Mouse (Mus musculus) liver, embryonic 12.5 days (tissue): ENCODE data around the gene Duoxa2. TPM values are rescaled to one million over a fixed set of nuclear protein-coding genes. Genes with fewer than 3 reads are reported as not detected.
"Not testable (repeated sequence)": the region's sequence is repeated elsewhere in the genome, so short reads cannot be mapped to it uniquely, and the experiment has no call there.

ENCODE experiments used
- ATAC-seq: fragments of 200-750 bp; cut with Nextera tagmentation; 2 replicates; pipeline ENCODE4 v1.8.0; 2017; ENCODE audit warnings: moderate number of reproducible peaks, mild to moderate bottlenecking, moderate library complexity
- H3K27ac ChIP-seq: fragments of 300-500 bp; sonication (generic); 2 replicates; pipeline ENCODE4 v1.5.1; 2016; ENCODE audit warnings: mild to moderate bottlenecking
- H3K27me3 ChIP-seq: fragments of 300-500 bp; sonication (generic); replicated peaks from 2 replicates; pipeline ENCODE4 v1.6.1; 2016; ENCODE audit warnings: mild to moderate bottlenecking, moderate library complexity
- H3K36me3 ChIP-seq: fragments of 300-500 bp; sonication (generic); 2 replicates; pipeline ENCODE4 v1.6.1; 2016; ENCODE audit warnings: mild to moderate bottlenecking, moderate library complexity
- H3K4me1 ChIP-seq: fragments of 300-500 bp; sonication (generic); 2 replicates; pipeline ENCODE4 v1.6.1; 2016
- H3K4me2 ChIP-seq: fragments of 300-500 bp; sonication (generic); 2 replicates; pipeline ENCODE4 v1.6.1; 2016; ENCODE audit warnings: mild to moderate bottlenecking, moderate library complexity
- H3K4me3 ChIP-seq: fragments of 300-500 bp; sonication (generic); 2 replicates; pipeline ENCODE4 v1.5.1; 2016; ENCODE audit warnings: mild to moderate bottlenecking, moderate library complexity
- H3K9ac ChIP-seq: fragments of 300-500 bp; sonication (generic); 2 replicates; pipeline ENCODE4 v1.6.1; 2016; ENCODE audit warnings: mild to moderate bottlenecking, moderate library complexity
- H3K9me3 ChIP-seq: fragments of 300-500 bp; sonication (generic); replicated peaks from 2 replicates; pipeline ENCODE4 v1.6.1; 2016; ENCODE audit warnings: mild to moderate bottlenecking, moderate library complexity
- WGBS: fragments of 180-500 bp; shearing (Covaris S2); methylation state at CpG from one replicate; pipeline ENCODE4 v1.1.7; 2016; ENCODE audit not compliant: insufficient replicate concordance; 5-methylcytosine and 5-hydroxymethylcytosine counted together
- polyA plus RNA-seq: library from polyadenylated mRNA; unstranded; fragments of >200 nt; fragmentation: Nextera tagmentation; extraction: Ambion mirVana; gene quantifications from 2 replicates; pipeline ENCODE4 v1.2.1, GENCODE M21; 2016

Duoxa2 gene
- polyA plus RNA-seq, 1 experiment from 2014 or later: not detected

DNA sequence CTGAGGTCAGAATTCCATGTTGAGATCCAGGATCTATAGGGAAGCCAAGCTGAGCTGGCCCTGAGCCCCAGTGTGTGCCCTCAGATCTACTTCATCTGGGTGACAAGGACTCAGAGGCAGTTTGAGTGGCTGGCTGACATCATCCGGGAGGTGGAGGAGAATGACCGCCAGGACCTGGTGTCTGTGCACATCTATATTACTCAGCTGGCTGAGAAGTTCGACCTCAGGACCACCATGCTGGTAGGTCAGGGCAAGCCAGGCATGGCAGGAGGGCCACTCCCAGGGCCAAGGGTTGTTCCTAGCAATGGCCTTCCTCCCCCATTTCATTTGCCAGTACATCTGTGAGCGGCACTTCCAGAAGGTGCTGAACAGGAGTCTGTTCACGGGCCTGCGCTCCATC lies 47.5 kb downstream of the Duoxa2 start:
- H3K4me2 ChIP-seq, H3K9ac ChIP-seq, H3K27ac ChIP-seq, H3K36me3 ChIP-seq, ATAC-seq, H3K9me3 ChIP-seq, H3K4me3 ChIP-seq: not testable (repeated sequence)
- H3K27me3 ChIP-seq: peaks cover 18% of the 10 kb centered on the region
- peaks cover 25% of the 10 kb centered on the region for H3K4me1 ChIP-seq
- WGBS: 80% methylated on average over 6 of the region's 6 CpGs

DNA sequence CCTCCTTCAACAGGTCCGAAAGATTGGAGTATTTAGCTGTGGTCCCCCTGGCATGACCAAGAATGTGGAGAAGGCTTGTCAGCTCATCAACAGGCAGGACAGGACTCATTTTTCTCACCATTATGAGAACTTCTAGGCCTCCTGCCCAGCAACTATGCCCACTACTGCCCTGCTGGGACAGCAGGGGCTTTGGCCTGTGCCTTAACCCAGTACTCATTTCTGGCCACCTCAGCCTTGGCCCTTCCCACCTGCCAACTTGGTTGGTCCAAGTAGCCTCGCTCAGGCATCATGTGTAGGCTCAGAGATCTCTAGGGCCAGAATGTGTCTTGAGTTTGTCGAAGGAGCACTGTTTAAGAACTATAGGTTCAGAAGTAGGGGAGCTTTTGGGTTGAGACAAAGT lies 48.6 kb downstream of the Duoxa2 start:
- 73% methylated on average over 3 of the region's 3 CpGs for WGBS
- no peak for ATAC-seq
- H3K27me3 ChIP-seq: peaks cover 18% of the 10 kb centered on the region
- H3K4me2 ChIP-seq: no peak overlapping the region
- H3K9ac ChIP-seq: no peak overlapping the region
- no peak overlapping the region for H3K4me3 ChIP-seq
- H3K27ac ChIP-seq: no peak overlapping the region
- peaks cover 25% of the 10 kb centered on the region for H3K4me1 ChIP-seq
- no peaks in the 10 kb centered on the region for H3K9me3 ChIP-seq
- no peaks in the 10 kb centered on the region for H3K36me3 ChIP-seq

DNA sequence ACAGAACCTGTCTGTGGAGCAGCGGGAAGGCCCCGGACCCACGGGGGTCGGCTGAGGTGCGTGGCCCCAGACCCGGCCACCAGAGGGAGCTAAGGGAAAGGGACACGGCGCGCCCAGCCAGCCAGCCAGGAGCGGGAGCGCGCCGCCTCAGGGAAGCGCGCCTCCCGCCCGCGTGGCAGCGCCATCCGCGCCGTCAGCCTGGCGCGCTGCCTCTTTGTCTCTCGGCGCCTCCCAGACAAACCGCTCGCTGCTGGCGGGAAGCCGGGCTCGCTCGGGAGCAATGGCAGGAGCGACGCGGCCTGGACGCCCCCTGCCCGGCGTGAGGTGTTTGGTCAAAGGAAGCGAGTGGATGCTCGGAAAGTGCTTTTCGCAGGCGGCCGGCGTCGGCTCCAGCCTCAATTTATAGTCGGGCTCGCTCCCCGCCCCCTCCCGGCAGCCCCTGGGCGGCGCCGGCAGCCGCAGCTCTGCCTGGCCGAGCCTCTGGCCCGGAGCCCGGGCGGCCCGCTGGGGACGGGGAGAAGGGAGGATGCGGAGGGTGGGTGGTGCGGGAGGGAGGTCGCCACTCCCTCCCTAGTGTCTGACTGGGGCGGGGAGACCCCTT lies 49.9 kb downstream of the Duoxa2 start:
- H3K27ac ChIP-seq: peak overlapping the region; percentile 88
- no peaks in the 10 kb centered on the region for H3K9me3 ChIP-seq
- H3K36me3 ChIP-seq: peaks cover 9% of the 10 kb centered on the region
- peaks cover 18% of the 10 kb centered on the region for H3K27me3 ChIP-seq
- WGBS: under 1% methylated on average over 56 of the region's 63 CpGs
- peak; percentile 88 for ATAC-seq
- peak overlapping the region; percentile 79 for H3K9ac ChIP-seq
- peaks cover 25% of the 10 kb centered on the region for H3K4me1 ChIP-seq
- H3K4me3 ChIP-seq: peak overlapping the region; percentile 73
- H3K4me2 ChIP-seq: peak overlapping the region; percentile 95

DNA sequence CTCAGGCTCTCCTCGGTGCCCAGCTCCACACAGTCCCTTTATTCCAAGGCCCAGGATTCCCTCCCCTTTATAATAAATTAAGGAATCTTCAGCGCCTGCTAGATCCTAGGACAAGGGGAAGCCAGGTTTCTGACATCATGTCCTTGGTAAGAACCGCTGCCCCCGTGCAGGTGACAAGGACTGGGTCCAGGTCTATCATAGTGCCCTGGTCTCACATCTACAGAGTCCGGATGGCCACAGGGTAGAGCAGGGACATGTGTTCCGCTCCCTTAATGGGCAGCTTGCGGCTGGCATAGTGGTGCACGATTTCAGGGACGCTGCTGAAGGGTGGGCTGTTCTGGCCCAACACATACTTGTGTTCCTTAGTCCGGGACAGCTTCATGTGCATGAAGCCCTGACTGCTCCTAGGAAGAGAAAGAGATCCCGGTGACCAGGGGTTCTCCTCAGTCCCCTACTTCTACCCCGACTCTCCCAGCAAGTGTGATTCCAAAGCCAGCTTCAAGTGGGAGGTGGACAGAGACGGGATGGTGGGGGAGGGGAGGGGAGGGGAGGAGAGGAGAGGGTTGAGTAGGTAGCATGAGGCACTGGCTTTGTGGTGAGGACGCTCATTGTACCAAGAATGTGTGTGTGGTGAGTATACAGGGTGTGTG lies 50.6 kb downstream of the Duoxa2 start:
- peak overlapping the region; percentile 88 for H3K27ac ChIP-seq
- peaks cover 13% of the 10 kb centered on the region; the same call in 1 of the 2 replicates for H3K27me3 ChIP-seq
- H3K9ac ChIP-seq: peak overlapping the region; percentile 79
- H3K4me2 ChIP-seq: peak overlapping the region; percentile 95
- peaks cover 15% of the 10 kb centered on the region for H3K36me3 ChIP-seq
- peak overlapping the region; percentile 73 for H3K4me3 ChIP-seq
- peak; percentile 68 for ATAC-seq
- WGBS: 17% methylated on average over 14 of the region's 14 CpGs
- peaks cover 30% of the 10 kb centered on the region for H3K4me1 ChIP-seq
- no peaks in the 10 kb centered on the region for H3K9me3 ChIP-seq

DNA sequence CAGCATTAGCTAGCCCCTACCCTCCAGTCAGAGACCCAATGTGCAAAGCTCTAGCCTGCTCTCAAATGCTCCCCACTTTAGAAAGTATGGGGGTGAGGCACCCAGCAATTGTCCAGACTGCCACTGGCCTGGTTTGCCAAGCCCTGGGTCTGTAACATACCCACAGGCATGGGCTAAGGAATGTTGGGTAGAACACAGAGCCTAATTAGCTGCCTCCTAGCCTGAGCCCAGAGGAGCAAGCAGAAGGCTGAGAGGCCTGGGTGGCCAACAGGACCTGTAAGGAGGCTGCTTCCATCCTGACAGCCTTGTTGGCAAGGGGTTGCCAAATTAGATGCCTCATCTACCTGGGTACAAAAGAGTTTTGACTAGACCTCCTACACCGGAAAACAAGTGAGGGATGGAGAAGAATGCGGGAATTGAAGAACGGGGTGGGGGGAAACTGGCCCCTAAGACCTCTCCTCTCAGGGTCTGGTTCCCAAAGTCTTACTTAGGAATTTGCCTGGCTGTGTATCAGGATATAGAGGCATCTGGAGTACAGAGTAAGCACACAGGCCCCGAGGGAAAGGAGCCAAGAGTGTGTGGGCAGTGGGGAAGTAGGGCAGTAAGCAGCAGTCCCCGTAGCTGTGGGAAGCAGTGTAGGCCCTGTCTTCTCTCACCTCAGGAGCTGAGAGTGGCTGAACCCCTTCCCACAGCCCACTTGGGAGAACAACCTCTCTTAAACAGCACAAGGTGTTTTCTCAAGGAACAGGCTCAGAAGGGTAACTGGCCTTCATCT lies 52.6 kb downstream of the Duoxa2 start:
- H3K4me3 ChIP-seq: no peak overlapping the region
- H3K36me3 ChIP-seq: peaks cover 26% of the 10 kb centered on the region
- 68% methylated on average over 5 of the region's 5 CpGs for WGBS
- no peak overlapping the region for H3K4me2 ChIP-seq
- H3K27me3 ChIP-seq: peaks cover 8% of the 10 kb centered on the region; the same call in 1 of the 2 replicates
- ATAC-seq: no peak
- peaks cover 30% of the 10 kb centered on the region for H3K4me1 ChIP-seq
- H3K9me3 ChIP-seq: no peaks in the 10 kb centered on the region
- H3K9ac ChIP-seq: no peak overlapping the region
- no peak overlapping the region for H3K27ac ChIP-seq

DNA sequence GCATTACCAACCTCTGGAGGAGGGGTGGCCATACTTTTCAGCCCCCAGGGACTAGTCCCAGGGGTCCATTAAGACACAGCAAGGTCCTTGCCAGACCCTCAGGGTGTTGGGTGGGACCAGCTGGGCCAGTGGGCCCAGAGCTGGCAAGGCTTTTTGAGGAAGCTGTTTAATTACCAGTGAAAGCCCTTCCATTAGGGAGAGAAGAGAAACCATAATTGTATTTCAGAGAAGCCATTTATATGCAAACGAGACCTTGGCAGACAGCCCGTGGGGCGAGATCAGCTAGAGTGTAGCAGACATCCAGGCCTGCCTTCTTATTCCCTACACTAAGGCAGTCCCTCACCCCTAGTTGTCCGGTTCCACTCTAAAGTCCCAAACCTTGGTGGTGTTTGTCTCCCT lies 53.2 kb downstream of the Duoxa2 start:
- Histone ChIP-seq H3K4me1 (peaks cover 30% of the 10 kb centered on the region), H3K9me3 (no peaks in the 10 kb centered on the region), H3K36me3 (peaks cover 29% of the 10 kb centered on the region), H3K27me3 (peaks cover 5% of the 10 kb centered on the region; the same call in 1 of the 2 replicates), H3K9ac (no peak overlapping the region), H3K4me2 (no peak overlapping the region), H3K4me3 (no peak overlapping the region), H3K27ac (peak overlapping the region; percentile 43; the same call in 1 of the 2 replicates)
- 76% methylated on average over 4 of the region's 4 CpGs for WGBS
- no peak for ATAC-seq

Other genes with a start within 250 kb of the Duoxa2 start
- gene Spg11, start 180.5 kb upstream of the Duoxa2 start, polyA plus RNA-seq: 5.8 and 6.2 TPM in 2 replicates
- 273 and 281 TPM in 2 replicates for gene B2m, start 151.2 kb upstream of the Duoxa2 start, polyA plus RNA-seq
- gene Trim69, start 138.2 kb upstream of the Duoxa2 start, polyA plus RNA-seq: 0.07 TPM in 1 of 2 replicates, not detected in the other
- 0.05 TPM in 1 of 2 replicates, not detected in the other for gene Patl2, start 112.7 kb upstream of the Duoxa2 start, polyA plus RNA-seq
- not detected in 2 replicates for gene Terb2, start 112.6 kb upstream of the Duoxa2 start, polyA plus RNA-seq
- gene Sord, start 64.2 kb upstream of the Duoxa2 start, polyA plus RNA-seq: 159 and 163 TPM in 2 replicates
- not detected in 2 replicates for gene Duox2, start 451 bp upstream of the Duoxa2 start, polyA plus RNA-seq
- gene Duoxa1, start 14.8 kb downstream of the Duoxa2 start, polyA plus RNA-seq: not detected in 2 replicates
- not detected in 2 replicates for gene Duox1, start 16.8 kb downstream of the Duoxa2 start, polyA plus RNA-seq
- 2.0 TPM in 2 replicates for gene Shf, start 70.3 kb downstream of the Duoxa2 start, polyA plus RNA-seq
- gene Slc28a2, start 127.6 kb downstream of the Duoxa2 start, polyA plus RNA-seq: 0.31 and 0.35 TPM in 2 replicates
- gene Gm14085, start 186.0 kb downstream of the Duoxa2 start, polyA plus RNA-seq: not detected in 2 replicates